Mouse (Mus musculus) liver, postnatal 0 days (tissue): Measurements from ENCODE around the gene Mrtfb. TPM values are rescaled to one million over a fixed set of nuclear protein-coding genes. Genes with fewer than 3 reads are reported as not detected.

Experiments used
- ATAC-seq: fragments of 200-750 bp; cut with Nextera tagmentation; 2 replicates; pipeline ENCODE4 v1.8.0; 2017; ENCODE audit warnings: mild to moderate bottlenecking, moderate library complexity
- DNase-seq: peaks from one replicate; pipeline ENCODE4 v3.0.0-alpha.2; 2016
- H3K27ac ChIP-seq: fragments of 300-500 bp; sonication (generic); 2 replicates; pipeline ENCODE4 v1.5.1; 2014; ENCODE audit warnings: antibody characterized with exemption, moderate library complexity, mild to moderate bottlenecking, low read depth
- H3K27me3 ChIP-seq: fragments of 300-500 bp; sonication (generic); 2 replicates; pipeline ENCODE4 v1.6.1; 2014; ENCODE audit warnings: low read length, control low read depth, mixed read lengths; ENCODE audit not compliant: insufficient read depth
- H3K36me3 ChIP-seq: fragments of 300-500 bp; sonication (generic); replicated peaks from 2 replicates; pipeline ENCODE4 v1.6.1; 2014; ENCODE audit warnings: mild to moderate bottlenecking, control low read depth, low read length, moderate library complexity, mixed read lengths; ENCODE audit not compliant: insufficient read depth
- H3K4me1 ChIP-seq: fragments of 300-500 bp; sonication (generic); 2 replicates; pipeline ENCODE4 v1.6.1; 2014; ENCODE audit warnings: antibody characterized with exemption, mild to moderate bottlenecking, control low read depth; ENCODE audit not compliant: insufficient read depth
- H3K4me2 ChIP-seq: fragments of 300-500 bp; sonication (generic); 2 replicates; pipeline ENCODE4 v1.6.1; 2014; ENCODE audit warnings: low read depth, mild to moderate bottlenecking, low read length, moderate library complexity, mixed read lengths
- H3K4me3 ChIP-seq: fragments of 300-500 bp; sonication (generic); 2 replicates; pipeline ENCODE4 v1.5.1; 2014; ENCODE audit warnings: low read depth, low read length
- H3K9ac ChIP-seq: fragments of 300-500 bp; sonication (generic); replicated peaks from 2 replicates; pipeline ENCODE4 v1.6.1; 2014; ENCODE audit warnings: mild to moderate bottlenecking, moderate library complexity
- H3K9me3 ChIP-seq: fragments of 300-500 bp; sonication (generic); 2 replicates; pipeline ENCODE4 v1.6.1; 2016; ENCODE audit warnings: mild to moderate bottlenecking, control low read depth, low read length, mixed read lengths
- CTCF ChIP-seq: sonication (generic); IDR thresholded peaks from 2 replicates; pipeline ENCODE4 v1.5.1; 2016; ENCODE audit warnings: antibody characterized with exemption, low read depth
- EP300 ChIP-seq: IDR thresholded peaks from 2 replicates; pipeline ENCODE4 v1.6.1; 2016; ENCODE audit warnings: antibody characterized with exemption, low read depth, mild to moderate bottlenecking
- WGBS: fragments of 180-500 bp; shearing (Covaris S2); extraction: QIAGEN DNeasy Blood & Tissue Kit; methylation state at CpG from one replicate; pipeline ENCODE4 v1.1.7; 2014; ENCODE audit not compliant: insufficient replicate concordance; 5-methylcytosine and 5-hydroxymethylcytosine counted together
- polyA plus RNA-seq: library from polyadenylated mRNA; unstranded; fragments of >200 nt; fragmentation: Nextera tagmentation; extraction: Ambion mirVana; gene quantifications from 2 replicates; pipeline ENCODE4 v1.2.1, GENCODE M21; 2015

Gene Mrtfb
- polyA plus RNA-seq, 1 experiment from 2014 or later: 5.8 TPM

DNA sequence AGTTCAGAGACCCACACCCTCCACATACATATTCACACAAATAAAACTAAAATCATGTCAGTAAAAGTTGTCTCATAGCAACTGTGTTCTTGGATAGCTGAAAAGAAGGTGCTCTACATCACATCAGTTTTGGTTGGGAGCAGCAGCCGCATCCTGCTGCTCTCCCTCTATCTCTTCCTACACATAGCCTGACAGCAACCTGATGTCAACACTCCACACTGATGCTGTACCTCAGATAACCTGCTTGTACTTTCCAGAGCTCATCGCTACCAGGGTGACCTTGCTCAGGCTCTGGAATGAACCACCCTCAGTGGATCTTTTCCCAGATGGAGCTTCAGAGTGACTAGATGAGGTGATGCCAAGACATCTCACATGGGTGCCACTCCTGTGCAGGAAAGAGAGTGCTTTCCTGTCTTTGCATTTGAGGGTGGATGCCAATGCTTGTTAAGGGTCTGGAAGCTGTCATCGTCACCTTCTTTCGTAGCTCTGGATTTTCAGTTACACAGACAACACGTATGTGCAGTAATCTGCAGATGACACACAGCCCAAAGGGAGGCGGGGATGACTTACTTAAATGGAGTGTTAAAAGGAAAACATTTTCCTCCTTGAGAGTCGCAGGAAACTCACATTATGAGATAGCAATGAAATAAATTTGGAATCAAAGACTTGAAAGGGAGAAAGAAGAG, 173.8 kb downstream of the Mrtfb start:
- Histone ChIP-seq H3K4me1 (no peaks in the 10 kb centered on the region), H3K36me3 (no peaks in the 10 kb centered on the region), H3K27ac (no peak overlapping the region), H3K9me3 (no peaks in the 10 kb centered on the region), H3K4me2 (no peak overlapping the region), H3K4me3 (no peak overlapping the region), H3K27me3 (no peaks in the 10 kb centered on the region), H3K9ac (no peak overlapping the region)
- DNase-seq: no peak
- no peak for TF ChIP-seq CTCF
- TF ChIP-seq EP300: no peak
- 76% methylated on average over 7 of the region's 7 CpGs for WGBS
- no peak for ATAC-seq

DNA sequence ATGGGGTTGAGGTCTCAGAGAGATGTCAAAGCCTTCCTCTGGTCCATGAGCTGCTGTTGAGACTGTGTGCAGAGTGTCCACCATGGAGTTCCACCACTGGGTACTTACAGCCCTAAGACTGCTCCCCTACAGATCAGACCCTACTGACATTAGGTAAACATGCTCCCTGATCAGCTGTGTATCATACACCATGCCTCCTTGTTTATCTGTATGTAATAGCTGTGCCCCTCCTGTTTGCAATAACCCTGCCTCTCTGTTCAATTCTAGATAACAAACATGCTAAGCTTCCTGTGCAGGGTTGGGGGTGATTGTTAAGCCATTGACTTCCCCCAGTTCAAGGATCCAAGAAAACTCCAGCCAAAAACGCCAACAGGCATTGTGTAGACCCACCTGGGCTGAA, 174.7 kb downstream of the Mrtfb start:
- no peak for DNase-seq
- Histone ChIP-seq H3K9me3 (no peaks in the 10 kb centered on the region), H3K4me1 (no peaks in the 10 kb centered on the region), H3K27me3 (no peaks in the 10 kb centered on the region), H3K36me3 (no peaks in the 10 kb centered on the region), H3K9ac (no peak overlapping the region), H3K4me3 (no peak overlapping the region), H3K27ac (no peak overlapping the region), H3K4me2 (no peak overlapping the region)
- no peak for ATAC-seq
- TF ChIP-seq CTCF: no peak
- peak; percentile 38; the same call in 1 of the 2 replicates for TF ChIP-seq EP300
- whole genome bisulfite sequencing: 38% methylated on average over 1 of the region's 1 CpGs

DNA sequence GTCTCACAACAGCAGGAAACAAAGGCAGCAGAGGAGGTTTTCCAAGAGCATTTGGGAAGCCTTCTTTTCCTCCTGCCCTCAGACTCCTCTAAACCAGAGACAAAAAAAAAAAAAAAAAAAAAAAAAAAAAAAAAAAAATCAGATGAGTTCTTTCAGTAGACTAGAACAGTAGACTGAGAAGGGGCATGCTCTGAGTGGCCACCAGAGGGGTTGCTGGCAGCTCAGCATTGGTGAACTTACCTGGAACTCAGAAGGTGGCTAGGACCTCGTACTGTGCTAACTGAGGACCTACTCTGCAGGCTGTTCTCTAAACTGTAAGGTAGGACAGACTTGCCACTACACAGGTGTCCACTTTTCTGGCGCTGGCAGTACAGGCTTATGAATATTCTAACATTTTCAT, 179.3 kb downstream of the Mrtfb start:
- Histone ChIP-seq H3K27ac (no peak overlapping the region), H3K36me3 (no peaks in the 10 kb centered on the region), H3K9ac (no peak overlapping the region), H3K4me2 (no peak overlapping the region), H3K27me3 (no peaks in the 10 kb centered on the region), H3K4me3 (no peak overlapping the region), H3K9me3 (no peaks in the 10 kb centered on the region), H3K4me1 (peaks cover 4% of the 10 kb centered on the region; the same call in 1 of the 2 replicates)
- DNase-seq (no peak), ATAC-seq (no peak)
- TF ChIP-seq CTCF (no peak), EP300 (no peak)
- 85% methylated on average over 2 of the region's 2 CpGs for WGBS

DNA sequence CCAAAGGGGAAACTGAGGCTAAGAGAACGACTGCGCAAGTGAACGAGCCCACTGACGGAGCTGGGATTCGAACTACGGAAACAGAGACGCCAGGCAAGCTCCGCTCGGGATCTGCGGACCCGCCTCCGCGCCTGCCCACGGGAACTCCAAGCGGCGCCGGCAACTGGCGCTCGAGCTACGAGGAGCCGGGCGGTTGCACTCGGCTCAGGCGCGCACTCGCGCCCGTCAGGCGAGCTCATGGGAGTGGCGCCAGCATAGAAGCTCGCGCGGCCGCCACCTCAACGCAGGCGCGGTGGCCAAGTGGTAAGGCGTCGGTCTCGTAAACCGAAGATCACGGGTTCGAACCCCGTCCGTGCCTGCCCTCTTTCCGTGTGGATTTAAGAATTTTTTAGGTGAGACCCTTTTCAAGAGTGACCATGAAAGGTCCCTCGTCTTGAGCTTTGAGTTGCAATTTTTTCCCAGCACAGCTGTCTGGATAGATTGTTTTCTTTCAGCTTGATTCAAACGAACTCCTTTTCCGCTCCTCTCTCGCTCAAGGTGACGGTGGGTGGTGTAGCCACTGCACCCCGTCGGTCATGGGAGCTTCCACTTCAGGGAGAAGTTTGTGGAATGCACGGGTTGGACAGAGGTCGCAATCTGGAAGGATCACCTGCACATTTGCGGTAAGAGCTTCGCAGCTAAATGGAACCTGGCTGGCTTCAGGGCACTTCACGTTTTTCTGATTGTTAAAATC, 180.9 kb downstream of the Mrtfb start:
- WGBS: under 1% methylated on average over 57 of the region's 58 CpGs
- no peaks in the 10 kb centered on the region for H3K27me3 ChIP-seq
- DNase-seq (peak; percentile 95), ATAC-seq (peak; percentile 95)
- peak overlapping the region; percentile 72 for H3K9ac ChIP-seq
- peak overlapping the region; percentile 91 for H3K4me2 ChIP-seq
- H3K4me1 ChIP-seq: peaks cover 4% of the 10 kb centered on the region; the same call in 1 of the 2 replicates
- TF ChIP-seq CTCF (peak; percentile 10; the same call in 1 of the 2 replicates), EP300 (no peak)
- H3K4me3 ChIP-seq: peak overlapping the region; percentile 70
- H3K36me3 ChIP-seq: no peaks in the 10 kb centered on the region
- peak overlapping the region; percentile 52 for H3K27ac ChIP-seq
- H3K9me3 ChIP-seq: no peaks in the 10 kb centered on the region

DNA sequence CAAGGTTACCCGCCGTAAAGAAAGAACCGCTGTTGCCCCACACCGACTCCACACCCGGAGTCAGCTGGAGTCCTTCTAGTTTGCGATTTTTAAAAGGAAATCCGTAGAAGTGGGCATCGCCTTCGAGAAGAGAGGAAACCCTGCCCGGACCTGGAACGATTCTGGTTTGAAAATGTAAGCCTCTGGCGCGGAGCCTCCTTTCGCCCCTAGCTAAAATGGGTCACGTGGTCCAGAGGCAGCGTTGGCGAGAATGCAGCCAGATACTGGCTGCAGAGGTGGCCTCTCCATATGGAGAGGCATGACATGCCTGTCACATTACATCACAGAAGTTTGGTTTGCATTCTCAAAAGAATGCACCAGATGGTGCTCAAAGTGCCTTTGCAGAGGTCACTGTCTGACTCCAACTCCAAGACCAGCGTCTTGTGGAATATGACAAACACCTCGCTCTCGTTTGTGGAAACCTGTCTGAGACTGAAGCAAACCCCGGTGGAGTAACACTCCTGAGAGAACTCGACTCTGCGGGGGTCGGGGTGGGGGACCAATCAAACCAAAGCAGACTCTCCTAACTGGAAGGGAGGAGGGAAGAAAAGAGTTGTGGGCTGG, 181.6 kb downstream of the Mrtfb start:
- Histone ChIP-seq H3K4me1 (peaks cover 4% of the 10 kb centered on the region; the same call in 1 of the 2 replicates), H3K27me3 (no peaks in the 10 kb centered on the region), H3K36me3 (no peaks in the 10 kb centered on the region), H3K9me3 (no peaks in the 10 kb centered on the region), H3K4me3 (peak overlapping the region; percentile 70), H3K9ac (peak overlapping the region; percentile 72), H3K27ac (peak overlapping the region; percentile 52), H3K4me2 (peak overlapping the region; percentile 91)
- under 1% methylated on average over 24 of the region's 24 CpGs for WGBS
- DNase-seq (peak; percentile 47), ATAC-seq (peak; percentile 43)
- TF ChIP-seq EP300 (no peak), CTCF (peak; percentile 52)

DNA sequence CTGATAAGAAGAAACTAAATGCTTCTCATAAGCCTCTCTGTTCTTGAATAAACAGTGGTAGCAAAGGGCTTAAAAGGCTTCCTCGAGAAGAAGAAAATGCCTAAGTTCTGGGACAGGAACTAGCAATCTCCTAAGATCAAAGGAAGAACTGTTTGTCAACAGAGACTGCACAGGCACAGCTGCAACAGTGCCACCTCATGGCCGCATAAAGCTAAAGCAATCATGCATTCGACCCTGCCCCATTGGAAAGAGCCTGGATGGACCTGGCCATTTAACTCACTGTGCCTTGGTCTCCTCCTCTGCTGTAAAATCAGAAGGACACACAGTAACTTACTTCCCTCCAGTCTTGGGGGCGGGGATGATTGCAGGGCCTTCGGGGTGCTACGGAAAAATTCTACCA, 184.2 kb downstream of the Mrtfb start:
- ATAC-seq (no peak), DNase-seq (peak; percentile 54)
- no peak overlapping the region for H3K4me2 ChIP-seq
- TF ChIP-seq CTCF (peak; percentile 77), EP300 (no peak)
- no peak overlapping the region for H3K9ac ChIP-seq
- H3K36me3 ChIP-seq: no peaks in the 10 kb centered on the region
- no peak overlapping the region for H3K4me3 ChIP-seq
- no peak overlapping the region for H3K27ac ChIP-seq
- H3K4me1 ChIP-seq: peaks cover 4% of the 10 kb centered on the region; the same call in 1 of the 2 replicates
- H3K27me3 ChIP-seq: no peaks in the 10 kb centered on the region
- H3K9me3 ChIP-seq: no peaks in the 10 kb centered on the region
- WGBS: 41% methylated on average over 6 of the region's 6 CpGs
